Mouse (Mus musculus) thymus, adult 2 months (tissue): ENCODE measurements at regions not wholly inside any gene's neighbourhood (a gene's known extent, or its start where the extent isn't known, plus 50 kb on each side); places are given as distances from the start of the nearest gene placed in this dataset.

Experiments
- CTCF ChIP-seq: fragments of 200-500 bp; IDR thresholded peaks from 2 replicates; pipeline ENCODE4 v1.5.1; 2012; ENCODE audit warnings: mild to moderate bottlenecking, control low read depth, low read length, moderate library complexity, borderline replicate concordance; ENCODE audit not compliant: control insufficient read depth, poor library complexity, insufficient read depth; ENCODE audit errors: extremely low read depth
- POLR2A ChIP-seq: fragments of 200-500 bp; IDR thresholded peaks from 2 replicates; pipeline ENCODE4 v1.6.1; 2012; ENCODE audit warnings: mild to moderate bottlenecking, low read length, control low read depth, moderate library complexity; ENCODE audit not compliant: control insufficient read depth, poor library complexity, insufficient read depth; ENCODE audit errors: extremely low read depth

DNA sequence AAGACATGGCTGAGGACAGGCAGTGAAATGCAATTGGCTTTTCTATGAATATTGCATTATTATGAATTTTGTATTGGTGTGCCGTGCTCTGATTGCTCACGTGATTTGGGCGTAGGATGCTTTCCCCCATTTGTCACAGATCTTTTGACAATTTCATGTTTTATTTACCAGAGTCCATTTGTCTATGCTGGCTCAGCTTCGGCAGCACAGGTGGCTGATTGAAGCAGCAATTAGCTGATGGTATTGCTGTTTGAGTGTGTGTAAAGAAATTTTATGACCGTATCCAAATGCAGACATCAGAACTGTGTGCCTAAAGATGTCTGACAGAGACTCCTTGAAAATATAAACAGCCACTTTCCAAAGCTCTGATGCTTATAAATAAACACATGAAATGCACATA lies 498.5 kb upstream of the Akr1e1 start:
- TF ChIP-seq CTCF: no peak
- TF ChIP-seq POLR2A: no peak
